Mouse (Mus musculus): ENCODE data around the gene Kri1. TPM values are rescaled to one million over a fixed set of nuclear protein-coding genes. Genes with fewer than 3 reads are reported as not detected.
A peak's percentile ranks its signal among the peaks of the same experiment; 100 is the strongest.

Gene Kri1
- total RNA-seq, 1 experiment, result 81.6 TPM

DNA sequence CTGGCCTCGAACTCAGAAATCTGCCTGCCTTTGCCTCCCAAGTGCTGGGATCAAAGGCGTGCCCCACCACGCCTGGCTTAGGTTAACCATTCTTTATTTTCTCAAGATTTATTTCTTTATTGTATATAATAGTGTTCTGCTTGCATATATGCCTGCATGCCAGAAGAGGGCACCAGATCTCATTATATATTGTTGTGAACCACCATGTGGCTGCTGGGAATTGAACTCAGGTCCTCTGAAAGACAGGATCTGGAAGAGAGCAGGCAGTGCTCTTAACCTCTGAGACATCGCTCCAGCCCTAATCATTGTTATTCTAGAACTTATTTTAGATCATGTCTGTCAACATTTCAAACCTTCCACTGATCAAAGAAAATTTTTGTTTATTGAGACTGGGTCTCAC is 31.7 kb upstream of the Kri1 start:
- no peak for DNase-seq (ENCODE audit: low read depth, low spot score)

GRCm38 (mm10) chr9:21318792-21319191 is 31.0 kb upstream of the Kri1 start:
- no peak for TF ChIP-seq ZNF384 (IDR thresholded peaks at IDR 0.05; ENCODE audit: low read depth, low read length)
- TF ChIP-seq HCFC1 (IDR thresholded peaks at IDR 0.05; ENCODE audit: borderline replicate concordance, insufficient read depth, low read length), result no peak
- TF ChIP-seq MAFK (IDR thresholded peaks at IDR 0.05; ENCODE audit: insufficient read depth, low read depth, low read length), result no peak
- TF ChIP-seq ZC3H11A (IDR thresholded peaks at IDR 0.05; ENCODE audit: borderline replicate concordance, low read depth, low read length), result no peak
- no peak for TF ChIP-seq CHD2 (IDR thresholded peaks at IDR 0.05; ENCODE audit: low read depth, low read length)
- no peak overlapping the region for H3K27ac ChIP-seq (ENCODE audit: insufficient read depth, low read depth, low read length, poor library complexity, severe bottlenecking)
- in situ Hi-C loops (cut with MboI; ENCODE audit: low sequenced_read_pairs in 2 of 2, unreplicated experiment in 2 of 2), result no loop called here

More for the DNA sequence above, 31.7 kb upstream of the Kri1 start:
- Histone ChIP-seq H3K27ac (ENCODE audit: insufficient read depth, low read depth, low read length, poor library complexity, severe bottlenecking) (no peak overlapping the region), H3K9ac (ENCODE audit: insufficient read depth, low read depth, low read length, poor library complexity, severe bottlenecking) (no peak overlapping the region), H3K4me3 (ENCODE audit: insufficient read depth in 1 of 2, low read depth in 1 of 2, low read length in 2 of 2, poor library complexity in 1 of 2, severe bottlenecking in 1 of 2) (no peak overlapping the region), H3K36me3 (ENCODE audit: control insufficient read depth, insufficient read depth, low read length, poor library complexity, severe bottlenecking) (no peaks in the 10 kb centered on the region), H3K4me1 (ENCODE audit: control insufficient read depth in 2 of 2, insufficient read depth in 2 of 2, low read length in 2 of 2, poor library complexity in 1 of 2) (peaks cover 7 to 20% of the 10 kb centered on the region in 2 experiments), H3K9me3 (ENCODE audit: control insufficient read depth, insufficient read depth, low read depth, low read length) (no peaks in the 10 kb centered on the region)
- TF ChIP-seq CHD2 (IDR thresholded peaks at IDR 0.05; ENCODE audit: low read depth, low read length) (no peak), ZNF384 (IDR thresholded peaks at IDR 0.05; ENCODE audit: low read depth, low read length) (no peak), ZC3H11A (IDR thresholded peaks at IDR 0.05; ENCODE audit: borderline replicate concordance, low read depth, low read length) (no peak), HCFC1 (IDR thresholded peaks at IDR 0.05; ENCODE audit: borderline replicate concordance, insufficient read depth, low read length) (no peak), MAFK (IDR thresholded peaks at IDR 0.05; ENCODE audit: insufficient read depth, low read depth, low read length) (no peak)
- in situ Hi-C loops (cut with MboI; ENCODE audit: low sequenced_read_pairs in 2 of 2, unreplicated experiment in 2 of 2), result no loop called here

GRCm38 (mm10) chr9:21316696-21317095 is 28.9 kb upstream of the Kri1 start:
- H3K36me3 ChIP-seq (ENCODE audit: control insufficient read depth, insufficient read depth, low read length, poor library complexity, severe bottlenecking), result no peaks in the 10 kb centered on the region
- DNase-seq (ENCODE audit: low read depth, low spot score), result no peak
- H3K27ac ChIP-seq (ENCODE audit: insufficient read depth, low read depth, low read length, poor library complexity, severe bottlenecking), result no peak overlapping the region
- peaks cover 7 to 14% of the 10 kb centered on the region in 2 experiments for H3K4me1 ChIP-seq (ENCODE audit: control insufficient read depth in 2 of 2, insufficient read depth in 2 of 2, low read length in 2 of 2, poor library complexity in 1 of 2)
- in situ Hi-C loops (cut with MboI; ENCODE audit: low sequenced_read_pairs in 2 of 2, unreplicated experiment in 2 of 2), result no loop called here
- no peaks in the 10 kb centered on the region for H3K9me3 ChIP-seq (ENCODE audit: control insufficient read depth, insufficient read depth, low read depth, low read length)
- TF ChIP-seq HCFC1 (IDR thresholded peaks at IDR 0.05; ENCODE audit: borderline replicate concordance, insufficient read depth, low read length) (no peak), CHD2 (IDR thresholded peaks at IDR 0.05; ENCODE audit: low read depth, low read length) (no peak), ZNF384 (IDR thresholded peaks at IDR 0.05; ENCODE audit: low read depth, low read length) (no peak), MAFK (IDR thresholded peaks at IDR 0.05; ENCODE audit: insufficient read depth, low read depth, low read length) (no peak), ZC3H11A (IDR thresholded peaks at IDR 0.05; ENCODE audit: borderline replicate concordance, low read depth, low read length) (no peak)
- no peak overlapping the region for H3K9ac ChIP-seq (ENCODE audit: insufficient read depth, low read depth, low read length, poor library complexity, severe bottlenecking)
- no peak overlapping the region for H3K4me3 ChIP-seq (ENCODE audit: insufficient read depth in 1 of 2, low read depth in 1 of 2, low read length in 2 of 2, poor library complexity in 1 of 2, severe bottlenecking in 1 of 2)

More at GRCm38 (mm10) chr9:21318792-21319191, 31.0 kb upstream of the Kri1 start:
- H3K9ac ChIP-seq (ENCODE audit: insufficient read depth, low read depth, low read length, poor library complexity, severe bottlenecking), result no peak overlapping the region
- H3K4me1 ChIP-seq (ENCODE audit: control insufficient read depth in 2 of 2, insufficient read depth in 2 of 2, low read length in 2 of 2, poor library complexity in 1 of 2), result peaks cover 7 to 18% of the 10 kb centered on the region in 2 experiments
- H3K9me3 ChIP-seq (ENCODE audit: control insufficient read depth, insufficient read depth, low read depth, low read length), result no peaks in the 10 kb centered on the region
- no peak overlapping the region for H3K4me3 ChIP-seq (ENCODE audit: insufficient read depth in 1 of 2, low read depth in 1 of 2, low read length in 2 of 2, poor library complexity in 1 of 2, severe bottlenecking in 1 of 2)
- DNase-seq (ENCODE audit: low read depth, low spot score), result no peak
- H3K36me3 ChIP-seq (ENCODE audit: control insufficient read depth, insufficient read depth, low read length, poor library complexity, severe bottlenecking), result no peaks in the 10 kb centered on the region

DNA sequence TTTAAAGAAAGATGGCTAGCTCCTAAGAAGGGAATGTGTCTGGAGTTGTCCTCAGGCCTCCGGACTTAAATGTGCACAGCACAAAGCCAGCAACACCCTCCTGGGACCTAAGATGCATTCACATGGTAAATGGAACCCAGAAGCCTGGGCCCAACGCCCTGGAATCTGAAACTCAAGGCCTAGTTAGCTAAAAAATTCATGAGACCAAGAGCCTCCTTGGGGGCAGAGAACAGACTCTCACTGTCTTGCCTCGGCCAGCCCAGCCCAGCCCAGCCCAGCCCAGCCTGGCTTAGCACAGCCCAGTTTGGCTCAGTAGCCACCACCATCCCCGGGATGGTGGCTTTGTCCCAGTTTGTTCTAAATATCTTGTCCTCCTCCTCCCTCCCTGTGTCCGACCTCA is 27.7 kb upstream of the Kri1 start:
- Histone ChIP-seq H3K9ac (ENCODE audit: insufficient read depth, low read depth, low read length, poor library complexity, severe bottlenecking) (peak overlapping the region; percentile 19; the same call in 1 of the 2 replicates), H3K4me3 (ENCODE audit: insufficient read depth in 1 of 2, low read depth in 1 of 2, low read length in 2 of 2, poor library complexity in 1 of 2, severe bottlenecking in 1 of 2) (no peak overlapping the region), H3K36me3 (ENCODE audit: control insufficient read depth, insufficient read depth, low read length, poor library complexity, severe bottlenecking) (no peaks in the 10 kb centered on the region), H3K27ac (ENCODE audit: insufficient read depth, low read depth, low read length, poor library complexity, severe bottlenecking) (no peak overlapping the region; the same call in 1 of the 2 replicates), H3K9me3 (ENCODE audit: control insufficient read depth, insufficient read depth, low read depth, low read length) (no peaks in the 10 kb centered on the region), H3K4me1 (ENCODE audit: control insufficient read depth in 2 of 2, insufficient read depth in 2 of 2, low read length in 2 of 2, poor library complexity in 1 of 2) (peaks cover 6 to 15% of the 10 kb centered on the region in 2 experiments; a peak in 2 of 4 replicates)
- in situ Hi-C loops (cut with MboI; ENCODE audit: low sequenced_read_pairs in 2 of 2, unreplicated experiment in 2 of 2), result no loop called here
- DNase-seq (ENCODE audit: low read depth, low spot score), result no peak
- TF ChIP-seq ZC3H11A (IDR thresholded peaks at IDR 0.05; ENCODE audit: borderline replicate concordance, low read depth, low read length), result no peak
- no peak for TF ChIP-seq ZNF384 (IDR thresholded peaks at IDR 0.05; ENCODE audit: low read depth, low read length)
- no peak for TF ChIP-seq MAFK (IDR thresholded peaks at IDR 0.05; ENCODE audit: insufficient read depth, low read depth, low read length)
- no peak for TF ChIP-seq HCFC1 (IDR thresholded peaks at IDR 0.05; ENCODE audit: borderline replicate concordance, insufficient read depth, low read length)
- no peak for TF ChIP-seq CHD2 (IDR thresholded peaks at IDR 0.05; ENCODE audit: low read depth, low read length)
